Comparison of ENCODE assay signal across 17 mouse cellular contexts in genomic region chr1:160082647-160083046, GRCm38 (mm10).
"Had no signal": no experiment of that assay in that cellular context is flagged by ENCODE, and none has a peak within 500 bp of the region (broad histone marks: within the 10 kb centered on the region; RNA-seq: fewer than 3 reads in every experiment).

No protein-coding gene starts in this region.

- DNase-seq: gastrocnemius, adult 2 months; gastrocnemius, postnatal 10 days; gastrocnemius, postnatal 25 days; heart, adult 18-20 months; heart, postnatal 10 days; heart, postnatal 4 days; kidney, adult 18-20 months; kidney, adult 8-10 months; kidney, postnatal 10 days; kidney, postnatal 25 days; kidney, postnatal 4 days; left cerebral cortex, postnatal 4 days had no signal

- ATAC-seq: hindbrain, embryonic 16.5 days; inflammation-experienced regulatory T-cells, adult 6 months; intestine, embryonic 15.5 days; intestine, postnatal 0 days; liver, embryonic 12.5 days had no signal
